Mouse (Mus musculus) layer of hippocampus, postnatal 14 days (tissue): ENCODE measurements around the gene Asap3. TPM values are rescaled to one million over a fixed set of nuclear protein-coding genes. Genes with fewer than 3 reads are reported as not detected.

Source experiments
- DNase-seq, 2 experiments: peaks; one replicate each; pipeline ENCODE4 v3.0.0; 2021 to 2022; ENCODE audit warnings: low spot score in 2 of 2, mixed read lengths in 1 of 2
- total RNA-seq, 2 experiments: library from RNA; stranded (reverse); gene quantifications; 2 replicates each; pipeline ENCODE4 v1.2.3; 2021

The Asap3 gene
- total RNA-seq, 2 experiments from 2014 or later: 5.1 to 6.0 TPM

- peak; percentile 69 to 76 for DNase-seq
Observed at GRCm38 (mm10) chr4:136180408-136181330, 25.5 kb upstream of the Asap3 start.

GRCm38 (mm10) chr4:136181367-136181766, 24.8 kb upstream of the Asap3 start:
- DNase-seq: no peak

GRCm38 (mm10) chr4:136185375-136185774, 20.8 kb upstream of the Asap3 start:
- no peak for DNase-seq

- DNase-seq: no peak
Observed at GRCm38 (mm10) chr4:136186315-136186714, 19.9 kb upstream of the Asap3 start.

GRCm38 (mm10) chr4:136186739-136187472, 19.3 kb upstream of the Asap3 start:
- no peak for DNase-seq

GRCm38 (mm10) chr4:136188973-136189737, 17.0 kb upstream of the Asap3 start:
- DNase-seq: no peak

GRCm38 (mm10) chr4:136189912-136190311, 16.3 kb upstream of the Asap3 start:
- DNase-seq: no peak

GRCm38 (mm10) chr4:136193571-136193970, 12.6 kb upstream of the Asap3 start:
- DNase-seq: no peak

GRCm38 (mm10) chr4:136195029-136195428, 11.1 kb upstream of the Asap3 start:
- DNase-seq: no peak

GRCm38 (mm10) chr4:136195629-136196028, 10.5 kb upstream of the Asap3 start:
- no peak for DNase-seq

GRCm38 (mm10) chr4:136196201-136196600, 10.0 kb upstream of the Asap3 start:
- no peak for DNase-seq

GRCm38 (mm10) chr4:136198846-136199245, 7.3 kb upstream of the Asap3 start:
- no peak for DNase-seq

GRCm38 (mm10) chr4:136199562-136200292, 6.4 kb upstream of the Asap3 start:
- no peak for DNase-seq

- peak; percentile 53 to 67 for DNase-seq
Observed at GRCm38 (mm10) chr4:136202509-136202908, 3.7 kb upstream of the Asap3 start.

- DNase-seq: no peak
Observed at GRCm38 (mm10) chr4:136204775-136205174, 1.4 kb upstream of the Asap3 start.

GRCm38 (mm10) chr4:136206943-136207342, 778 bp downstream of the Asap3 start:
- DNase-seq: no peak

GRCm38 (mm10) chr4:136210931-136211330, 4.8 kb downstream of the Asap3 start:
- no peak for DNase-seq

- DNase-seq: no peak
Observed at GRCm38 (mm10) chr4:136213629-136214028, 7.5 kb downstream of the Asap3 start.

- no peak for DNase-seq
Observed at GRCm38 (mm10) chr4:136214828-136215227, 8.7 kb downstream of the Asap3 start.

- no peak for DNase-seq
Observed at GRCm38 (mm10) chr4:136215576-136215975, 9.4 kb downstream of the Asap3 start.

- DNase-seq: no peak
Observed at GRCm38 (mm10) chr4:136217063-136217462, 10.9 kb downstream of the Asap3 start.
